Mouse (Mus musculus): ENCODE data around the gene Btrc.

DNA sequence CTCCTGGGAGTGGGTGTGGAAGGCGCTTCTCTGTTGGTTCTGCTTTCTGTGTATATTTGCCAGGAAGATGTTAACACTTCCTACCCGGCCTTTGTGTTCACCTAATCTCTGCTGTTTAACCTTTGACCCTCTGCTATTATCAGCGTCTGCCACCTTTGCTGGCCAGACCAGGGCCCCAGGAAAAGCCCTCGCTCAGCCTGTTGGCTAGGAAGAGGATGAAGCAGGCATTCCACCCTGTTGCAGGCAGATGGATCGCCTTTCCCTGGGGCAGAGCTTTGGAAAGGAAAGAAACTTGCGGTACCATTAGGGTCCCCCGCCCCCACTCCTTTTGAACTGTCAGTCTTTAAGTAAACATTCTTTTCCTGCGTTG is 212.1 kb downstream of the Btrc start:
- no peak for TF ChIP-seq POLR2A (IDR thresholded peaks at IDR 0.05; ENCODE audit: insufficient read depth, low read depth, low read length)
- TF ChIP-seq CTCF (IDR thresholded peaks at IDR 0.05), result no peak
- TF ChIP-seq EP300 (IDR thresholded peaks at IDR 0.05; ENCODE audit: insufficient read depth, low read depth, low read length), result no peak

Data from heart, adult 2 months (tissue).